Mouse (Mus musculus) urinary bladder, postnatal 14 days (tissue): Measurements from ENCODE around the gene Slc46a1.
A peak's percentile ranks its signal among the peaks of the same experiment; 100 is the strongest.

Experiments used
- DNase-seq: peaks from one replicate; pipeline ENCODE4 v3.0.0; 2021; ENCODE audit warnings: low spot score

Slc46a1 gene

GRCm38 (mm10) chr11:78455308-78455707 lies 10.2 kb upstream of the Slc46a1 start:
- DNase-seq = peak; percentile 63

GRCm38 (mm10) chr11:78458740-78459139 lies 6.8 kb upstream of the Slc46a1 start:
- no peak for DNase-seq

DNA sequence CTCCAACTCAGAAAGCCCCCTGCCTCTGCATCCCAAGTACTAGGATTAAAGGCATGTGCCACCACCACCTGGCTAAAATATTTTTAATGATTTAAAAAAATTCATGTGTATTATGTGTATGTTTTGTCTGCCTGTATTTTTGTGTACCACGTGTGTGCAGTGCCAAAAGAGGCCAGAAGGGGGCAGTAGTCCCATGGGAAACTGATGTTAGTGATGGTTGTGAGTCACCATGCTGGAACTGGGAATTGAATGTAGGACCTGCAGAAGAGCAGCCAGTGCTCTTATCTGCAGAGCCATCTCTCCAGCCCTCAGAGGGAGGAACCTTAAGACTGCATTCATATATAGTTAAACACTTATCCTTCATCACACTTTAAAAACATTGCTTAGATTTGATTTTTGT lies 3.6 kb upstream of the Slc46a1 start:
- no peak for DNase-seq

- DNase-seq = no peak
Measured at GRCm38 (mm10) chr11:78462669-78463068, 2.8 kb upstream of the Slc46a1 start.

- DNase-seq = no peak
Measured at GRCm38 (mm10) chr11:78463286-78464036, 2.0 kb upstream of the Slc46a1 start.

- DNase-seq = no peak
Measured at GRCm38 (mm10) chr11:78465116-78465515, 381 bp upstream of the Slc46a1 start.

DNA sequence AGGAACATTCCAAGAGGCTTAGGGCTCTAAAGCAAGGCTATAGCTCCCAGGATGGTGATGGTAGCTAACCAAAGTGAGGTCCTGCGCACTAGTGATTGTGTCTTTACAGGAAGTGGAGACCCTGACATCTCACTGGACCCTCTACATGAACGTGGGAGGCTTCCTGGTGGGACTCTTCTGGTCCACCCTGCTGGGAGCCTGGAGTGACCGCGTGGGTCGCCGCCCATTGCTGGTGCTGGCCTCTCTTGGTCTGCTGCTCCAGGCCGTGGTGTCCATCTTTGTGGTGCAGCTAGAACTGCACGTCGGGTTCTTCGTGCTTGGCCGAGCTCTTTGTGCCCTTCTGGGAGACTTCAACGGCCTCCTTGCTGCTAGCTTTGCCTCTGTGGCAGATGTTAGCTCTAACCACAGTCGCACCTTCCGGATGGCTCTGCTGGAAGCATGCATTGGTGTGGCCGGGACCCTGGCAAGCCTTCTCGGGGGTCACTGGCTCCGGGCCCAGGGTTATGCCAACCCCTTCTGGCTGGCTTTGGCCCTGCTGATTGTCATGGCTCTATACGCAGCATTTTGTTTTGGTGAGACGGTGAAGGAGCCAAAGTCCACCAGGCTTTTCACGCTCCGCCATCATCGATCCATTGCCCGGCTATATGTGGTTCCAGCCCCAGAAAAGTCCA lies 880 bp downstream of the Slc46a1 start:
- DNase-seq = no peak

GRCm38 (mm10) chr11:78467515-78467914 lies 2.0 kb downstream of the Slc46a1 start:
- no peak for DNase-seq

GRCm38 (mm10) chr11:78467932-78468331 lies 2.4 kb downstream of the Slc46a1 start:
- no peak for DNase-seq

DNA sequence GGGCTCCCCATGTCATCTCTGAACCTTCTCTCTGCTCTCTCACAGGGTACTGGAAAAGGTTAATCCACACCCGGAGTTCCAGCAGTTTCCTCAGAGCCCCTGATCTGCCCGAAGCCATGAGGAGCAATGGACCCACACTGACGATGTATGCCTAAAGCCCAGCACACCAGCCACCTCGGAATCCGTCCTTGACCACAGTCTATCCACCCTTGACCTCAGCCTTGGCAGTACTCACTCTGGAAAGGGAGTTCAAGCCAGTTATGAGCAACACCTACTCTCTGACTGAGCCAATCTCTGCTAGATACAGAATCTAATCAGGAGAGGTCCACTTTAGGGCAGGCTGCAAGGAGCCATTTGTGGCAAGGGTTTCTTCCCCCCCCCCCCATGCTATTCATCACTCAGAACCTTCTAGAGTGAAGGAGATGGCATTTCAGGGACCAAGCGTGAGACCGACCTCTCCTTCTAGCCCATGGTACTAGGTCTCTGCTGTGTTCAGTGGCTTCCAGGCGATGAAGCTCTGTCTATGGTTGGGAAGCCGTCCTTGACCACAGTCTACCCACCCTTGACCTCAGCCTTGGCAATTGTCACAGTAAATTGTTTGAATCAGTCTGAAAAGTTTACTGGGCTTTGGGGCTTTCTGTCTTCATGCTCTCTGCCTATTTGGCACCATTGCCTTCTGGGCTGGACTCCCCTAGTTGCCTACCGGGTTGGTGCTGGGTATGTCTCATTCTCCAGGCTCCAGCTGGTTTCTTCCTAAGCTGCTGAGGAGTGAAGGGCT lies 6.0 kb downstream of the Slc46a1 start:
- no peak for DNase-seq

DNA sequence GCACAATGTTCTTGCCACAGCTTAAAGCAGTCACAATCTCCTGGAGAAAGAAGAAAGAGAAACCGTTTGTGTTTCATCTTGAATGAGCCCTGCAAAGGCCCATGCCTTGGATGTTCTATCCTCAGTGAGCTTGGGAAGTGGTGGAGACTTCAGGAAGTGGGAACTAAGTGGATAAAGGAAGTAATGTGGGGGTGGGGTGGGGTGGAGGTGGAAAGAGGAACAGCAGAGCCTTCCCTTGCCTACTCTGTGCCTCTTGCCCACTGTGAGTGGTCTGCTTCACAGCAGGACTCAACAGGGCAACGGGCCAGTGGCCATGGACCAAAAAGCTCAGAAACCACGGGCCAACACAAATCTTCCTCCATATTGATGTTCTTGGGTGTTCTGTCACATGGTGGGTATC lies 9.8 kb downstream of the Slc46a1 start:
- no peak for DNase-seq

DNA sequence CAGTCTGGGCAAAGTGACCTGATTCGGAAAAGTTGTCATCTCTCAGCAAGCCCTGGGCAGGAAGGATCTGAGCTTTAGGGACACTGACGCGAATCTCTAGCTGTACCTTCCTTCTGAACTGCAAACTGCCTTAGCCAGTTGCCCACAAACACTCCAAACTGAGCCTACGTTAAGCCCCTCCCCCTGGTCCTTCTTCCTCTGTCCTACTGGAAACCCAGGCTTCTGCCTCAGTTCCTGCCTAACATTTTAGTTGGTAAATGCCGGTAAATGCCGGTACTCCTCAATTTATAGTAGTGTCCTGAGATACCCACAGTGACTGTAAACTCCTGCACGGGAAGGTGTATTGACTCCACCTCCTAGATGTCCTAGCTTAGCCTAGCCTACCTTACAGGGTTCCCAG lies 18.1 kb downstream of the Slc46a1 start:
- DNase-seq = no peak

- peak; percentile 66 for DNase-seq
Measured at GRCm38 (mm10) chr11:78488168-78488567, 22.7 kb downstream of the Slc46a1 start.

DNA sequence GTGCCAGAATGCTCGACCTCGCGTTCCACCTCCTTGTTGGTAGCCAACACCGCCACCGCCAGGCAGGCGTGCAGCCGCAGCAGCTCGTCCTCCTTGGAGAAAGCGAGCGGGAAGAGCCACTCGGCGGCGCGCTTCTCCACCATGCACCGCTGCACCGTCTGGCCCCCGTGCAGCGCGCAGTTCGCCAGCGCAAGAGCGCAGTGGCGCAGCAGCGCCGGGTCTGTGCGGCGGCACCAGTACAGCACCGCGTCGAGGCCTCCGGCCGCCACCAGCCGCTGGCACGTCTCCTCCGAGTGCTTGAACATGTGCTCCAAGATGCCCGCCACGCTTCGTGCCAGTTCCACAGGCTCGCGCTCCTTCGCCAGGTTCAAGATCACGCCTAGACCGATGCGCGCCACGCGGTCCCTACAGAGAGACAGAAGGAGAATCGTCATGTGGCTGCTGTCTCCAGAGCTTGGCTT lies 25.3 kb downstream of the Slc46a1 start:
- peak; percentile 25 for DNase-seq

DNA sequence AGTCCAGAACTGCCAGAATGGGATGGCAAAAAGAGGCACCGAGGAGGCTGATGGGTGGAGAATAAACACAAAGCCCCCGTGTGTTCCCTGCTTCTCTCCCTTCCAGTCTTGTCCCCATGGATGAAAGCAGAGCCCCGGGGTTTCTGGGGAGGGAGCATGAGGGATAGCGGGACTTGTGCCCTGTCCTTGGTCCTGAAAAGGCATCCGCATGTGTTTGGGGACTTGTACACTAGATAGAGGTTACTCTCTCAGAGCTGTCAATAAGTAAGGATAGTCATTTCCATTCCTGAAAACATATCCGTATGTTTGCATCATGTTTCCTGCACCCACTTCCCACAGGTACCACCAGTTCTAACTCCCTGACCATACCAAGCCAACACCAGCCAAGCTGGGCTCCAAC lies 30.4 kb downstream of the Slc46a1 start:
- DNase-seq = peak; percentile 28

- no peak for DNase-seq
Measured at GRCm38 (mm10) chr11:78497071-78497541, 31.6 kb downstream of the Slc46a1 start.

DNA sequence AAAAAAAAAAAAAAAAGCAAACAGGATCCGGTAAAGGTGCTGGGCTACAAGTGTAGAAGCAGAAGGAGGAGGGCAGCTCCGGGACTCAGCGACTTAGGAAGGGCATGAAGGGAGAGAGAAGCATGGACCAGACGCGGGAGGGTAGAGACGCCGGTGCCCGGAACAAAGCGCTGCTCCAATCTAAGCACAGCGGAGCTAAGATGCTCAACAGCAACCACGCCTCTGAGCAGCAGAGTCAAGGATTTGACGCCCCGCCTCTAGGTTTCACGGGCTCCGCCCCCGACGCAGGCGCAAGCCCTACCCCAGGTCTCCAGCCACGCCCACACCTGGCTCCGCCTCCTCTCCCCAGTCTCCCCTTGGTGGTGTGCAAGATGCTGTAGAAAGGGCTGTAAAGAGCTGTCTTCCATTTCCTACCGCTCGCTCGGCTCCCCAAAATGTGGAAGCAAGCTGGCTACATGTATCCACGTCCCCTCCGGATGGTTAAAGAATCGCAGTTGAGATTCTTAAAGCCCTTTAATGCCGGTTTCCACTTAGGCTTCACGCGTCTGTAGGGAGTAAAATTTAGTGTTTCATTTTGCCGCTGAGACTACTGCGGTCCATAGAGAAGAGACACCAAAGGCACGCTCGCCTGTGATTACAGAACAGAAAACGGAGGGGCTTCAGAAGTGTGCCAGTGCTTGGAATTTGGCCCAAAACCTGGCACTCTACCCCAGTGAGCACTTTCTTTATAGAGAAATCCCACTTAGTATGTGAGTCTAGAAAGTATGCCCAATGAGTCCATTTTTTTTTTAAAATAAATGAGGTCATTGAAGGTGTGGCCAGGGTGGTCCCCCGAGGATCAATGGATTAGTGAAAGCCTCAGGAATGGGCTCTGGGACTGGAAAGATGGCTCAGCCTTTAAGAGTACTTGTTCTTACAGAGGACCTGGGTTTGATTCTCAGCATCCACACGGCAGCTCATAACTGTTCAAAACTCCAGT lies 32.3 kb downstream of the Slc46a1 start, which contains the start of gene Sarm1:
Gene Sarm1 (minus strand): TSS at position 211 of the 979 bp plus-strand sequence.
- peak; percentile 91 for DNase-seq

- DNase-seq = no peak
Measured at GRCm38 (mm10) chr11:78499004-78499403, 33.5 kb downstream of the Slc46a1 start, which contains the start of gene Vtn. Vtn (plus strand) TSS chr11:78499091.

GRCm38 (mm10) chr11:78499543-78499942 lies 34.0 kb downstream of the Slc46a1 start:
- no peak for DNase-seq

DNA sequence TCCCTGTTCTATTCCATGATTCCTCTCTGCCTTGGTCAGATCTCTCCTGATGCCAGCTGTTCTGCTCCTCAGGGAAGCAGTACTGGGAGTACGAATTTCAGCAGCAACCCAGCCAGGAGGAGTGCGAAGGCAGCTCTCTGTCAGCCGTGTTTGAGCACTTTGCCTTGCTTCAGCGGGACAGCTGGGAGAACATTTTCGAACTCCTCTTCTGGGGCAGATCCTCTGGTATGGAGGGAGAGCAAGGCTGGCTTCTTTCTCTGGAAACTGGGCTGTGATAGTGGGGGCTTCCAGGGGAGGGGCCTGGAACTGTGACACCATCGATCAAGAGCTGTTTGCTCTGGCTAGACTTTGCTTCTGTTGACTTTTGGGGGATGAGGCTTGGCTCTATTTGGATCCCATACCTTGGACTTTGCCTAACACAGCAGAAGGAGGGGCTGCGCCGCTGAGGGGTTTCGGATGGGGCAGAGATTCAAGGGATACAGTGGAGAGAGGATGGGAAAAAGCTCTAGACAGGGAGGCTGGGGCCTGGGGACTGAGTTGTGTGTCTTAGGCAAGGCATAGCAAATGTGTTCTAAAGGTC lies 35.2 kb downstream of the Slc46a1 start:
- DNase-seq = no peak

DNA sequence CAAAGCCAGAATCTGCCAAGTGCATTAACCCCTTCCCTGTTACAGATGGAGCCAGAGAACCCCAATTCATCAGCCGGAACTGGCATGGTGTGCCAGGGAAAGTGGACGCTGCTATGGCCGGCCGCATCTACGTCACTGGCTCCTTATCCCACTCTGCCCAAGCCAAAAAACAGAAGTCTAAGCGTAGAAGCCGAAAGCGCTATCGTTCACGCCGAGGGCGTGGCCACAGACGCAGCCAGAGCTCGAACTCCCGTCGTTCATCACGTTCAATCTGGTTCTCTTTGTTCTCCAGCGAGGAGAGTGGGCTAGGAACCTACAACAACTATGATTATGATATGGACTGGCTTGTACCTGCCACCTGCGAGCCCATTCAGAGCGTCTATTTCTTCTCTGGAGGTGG lies 36.0 kb downstream of the Slc46a1 start:
- DNase-seq = no peak
